Mouse (Mus musculus) MEL (cell line): ENCODE results near the gene Defb41.

Experiments
- CTCF ChIP-seq, 3 experiments: IDR thresholded peaks in 2 of 3; conservative IDR thresholded peaks in 1 of 3; 2 replicates each; pipeline ENCODE4 v1.5.1; 2011 to 2012; ENCODE audit warnings: low read length in 3 of 3, low read depth in 2 of 3, mild to moderate bottlenecking in 2 of 3, improper control_type of control experiment in 1 of 3, inconsistent platforms in 1 of 3, mixed read lengths in 1 of 3, moderate library complexity in 1 of 3; ENCODE audit not compliant: control insufficient read depth in 1 of 3, insufficient read depth in 1 of 3, poor library complexity in 1 of 3, severe bottlenecking in 1 of 3
- E2F4 ChIP-seq: IDR thresholded peaks from 2 replicates; pipeline ENCODE4 v1.6.1; 2011; ENCODE audit warnings: low read depth, low read length, improper control_type of control experiment, borderline replicate concordance
- ELF1 ChIP-seq: IDR thresholded peaks from 2 replicates; pipeline ENCODE4 v1.6.1; 2014; ENCODE audit warnings: low read depth, mild to moderate bottlenecking, inconsistent platforms, low read length, improper control_type of control experiment, moderate library complexity
- ETS1 ChIP-seq: IDR thresholded peaks from 2 replicates; pipeline ENCODE4 v1.6.1; 2012; ENCODE audit warnings: low read depth, mild to moderate bottlenecking, inconsistent platforms, low read length, improper control_type of control experiment, moderate library complexity
- GATA1 ChIP-seq: IDR thresholded peaks from 2 replicates; pipeline ENCODE4 v1.6.1; 2011; ENCODE audit warnings: low read depth, low read length, improper control_type of control experiment
- HCFC1 ChIP-seq: IDR thresholded peaks from 2 replicates; pipeline ENCODE4 v1.6.1; 2012; ENCODE audit warnings: low read depth, mild to moderate bottlenecking, inconsistent platforms, low read length, improper control_type of control experiment, moderate library complexity
- MAZ ChIP-seq: IDR thresholded peaks from 2 replicates; pipeline ENCODE4 v1.6.1; 2012; ENCODE audit warnings: low read depth, mild to moderate bottlenecking, inconsistent platforms, low read length, improper control_type of control experiment
- MYC ChIP-seq: IDR thresholded peaks from 2 replicates; pipeline ENCODE4 v1.6.1; 2011; ENCODE audit warnings: low read depth, mild to moderate bottlenecking, low read length, improper control_type of control experiment, moderate library complexity
- POLR2A ChIP-seq, 2 experiments: IDR thresholded peaks; 2 replicates each; pipeline ENCODE4 v1.6.1; 2011 to 2012; ENCODE audit warnings: low read length in 2 of 2, mild to moderate bottlenecking in 2 of 2, control low read depth in 1 of 2, improper control_type of control experiment in 1 of 2, low read depth in 1 of 2, moderate library complexity in 1 of 2; ENCODE audit not compliant: control insufficient read depth in 1 of 2, insufficient read depth in 1 of 2, poor library complexity in 1 of 2
- POLR2AphosphoS2 ChIP-seq: IDR thresholded peaks from 2 replicates; pipeline ENCODE4 v1.6.1; 2011; ENCODE audit warnings: low read length, improper control_type of control experiment
- RCOR1 ChIP-seq: IDR thresholded peaks from 2 replicates; pipeline ENCODE4 v1.6.1; 2012; ENCODE audit warnings: low read depth, mild to moderate bottlenecking, inconsistent platforms, low read length, improper control_type of control experiment
- TBP ChIP-seq: IDR thresholded peaks from 2 replicates; pipeline ENCODE4 v1.8.0; 2011; ENCODE audit warnings: low read depth, low read length, improper control_type of control experiment
- USF2 ChIP-seq, 2 experiments: IDR thresholded peaks; 2 replicates each; pipeline ENCODE4 v1.6.1; 2011 to 2012; ENCODE audit warnings: improper control_type of control experiment in 2 of 2, low read length in 2 of 2, borderline replicate concordance in 1 of 2, inconsistent platforms in 1 of 2, low read depth in 1 of 2, mild to moderate bottlenecking in 1 of 2; ENCODE audit not compliant: insufficient read depth in 1 of 2
- ZKSCAN1 ChIP-seq: IDR thresholded peaks from 2 replicates; pipeline ENCODE4 v1.6.1; 2012; ENCODE audit warnings: low read depth, mild to moderate bottlenecking, inconsistent platforms, low read length, improper control_type of control experiment, moderate library complexity

GRCm38 (mm10) chr1:18307545-18308473 is 42.9 kb upstream of the Defb41 start:
- TF ChIP-seq USF2 (IDR thresholded peaks at IDR 0.05; ENCODE audit: borderline replicate concordance in 1 of 2, insufficient read depth in 1 of 2, low read depth in 1 of 2, low read length in 2 of 2) (no peak), CTCF (IDR thresholded peaks at IDR 0.05 in 2 of 3, conservative IDR thresholded peaks at IDR 0.05 in 1 of 3; ENCODE audit: control insufficient read depth in 1 of 3, insufficient read depth in 1 of 3, low read depth in 2 of 3, low read length in 3 of 3, poor library complexity in 1 of 3, severe bottlenecking in 1 of 3) (no peak), TBP (no peak), GATA1 (no peak), POLR2A (IDR thresholded peaks at IDR 0.05; ENCODE audit: control insufficient read depth in 1 of 2, insufficient read depth in 1 of 2, low read depth in 1 of 2, low read length in 2 of 2, poor library complexity in 1 of 2) (no peak), MYC (no peak), RCOR1 (no peak), MAZ (no peak), E2F4 (no peak), ELF1 (no peak), HCFC1 (no peak), ETS1 (no peak), POLR2AphosphoS2 (no peak), ZKSCAN1 (no peak)
